Mouse (Mus musculus) B cell, adult 62 days (primary cell): ENCODE results near the gene Tcta. TPM values are rescaled to one million over a fixed set of nuclear protein-coding genes. Genes with fewer than 3 reads are reported as not detected.

Experiments used
- total RNA-seq: library from RNA; stranded (reverse); gene quantifications from 4 replicates; pipeline ENCODE4 v1.2.4, GENCODE M21; 2023

Gene Tcta
- total RNA-seq, result 8.2 to 15.1 TPM (median 11.3 TPM) in 4 replicates

GRCm38 (mm10) chr9:108305629-108306520 is at the start of gene Tcta, which contains the start of gene Rhoa:
Gene Tcta, minus strand, starts transcription at chr9:108306160.
Gene Rhoa, plus strand, starts transcription at chr9:108306129.

GRCm38 (mm10) chr9:108347540-108348289 is 41.8 kb upstream of the Tcta start, which contains the start of gene Usp4:
Gene Usp4, plus strand, starts transcription at chr9:108347853.

GRCm38 (mm10) chr9:108338886-108339781 is 33.2 kb upstream of the Tcta start, which contains the start of gene Gpx1:
Gene Gpx1, plus strand, starts transcription at chr9:108338903.

GRCm38 (mm10) chr9:108296453-108297355 is 9.3 kb downstream of the Tcta start, which contains the start of gene Amt:
Gene Amt, plus strand, starts transcription at chr9:108296853.

GRCm38 (mm10) chr9:108290016-108290750 is 15.8 kb downstream of the Tcta start, which contains the start of gene Nicn1:
Gene Nicn1, plus strand, starts transcription at chr9:108290429.

GRCm38 (mm10) chr9:108263690-108264190 is 42.2 kb downstream of the Tcta start, which contains the start of gene Dag1:
Gene Dag1, minus strand, starts transcription at chr9:108263958.

Other genes starting within 250 kb of the Tcta start
- 0.26 to 1.1 TPM in 2 of 4 replicates, not detected in the others for gene Mst1, start 225.7 kb downstream of the Tcta start, total RNA-seq
- 201 to 247 TPM (median 221 TPM) in 4 replicates for gene Rnf123, start 222.8 kb downstream of the Tcta start, total RNA-seq
- 129 to 143 TPM (median 135 TPM) in 4 replicates for gene Apeh, start 211.6 kb downstream of the Tcta start, total RNA-seq
- 0.12 to 0.43 TPM (median 0.21 TPM) in 4 replicates for gene Bsn, start 115.8 kb downstream of the Tcta start, total RNA-seq
- gene Dag1, start 42.2 kb downstream of the Tcta start, total RNA-seq, result 21.3 to 25.8 TPM (median 23.0 TPM) in 4 replicates
- gene Nicn1, start 15.7 kb downstream of the Tcta start, total RNA-seq, result 4.3 to 9.3 TPM (median 6.5 TPM) in 4 replicates
- gene Amt, start 9.3 kb downstream of the Tcta start, total RNA-seq, result 1.5 to 2.8 TPM (median 1.7 TPM) in 4 replicates
- 459 to 484 TPM (median 482 TPM) in 4 replicates for gene Rhoa, start within 50 bp of the Tcta start, total RNA-seq
- gene Gpx1, start 32.7 kb upstream of the Tcta start, total RNA-seq, result 310 to 331 TPM (median 320 TPM) in 4 replicates
- gene Usp4, start 41.7 kb upstream of the Tcta start, total RNA-seq, result 176 to 184 TPM (median 183 TPM) in 4 replicates
- gene 1700102P08Rik, start 86.6 kb upstream of the Tcta start, total RNA-seq, result 4.1 to 6.6 TPM (median 5.6 TPM) in 4 replicates
- gene Ccdc36, start 122.3 kb upstream of the Tcta start, total RNA-seq, result not detected in 4 replicates
- gene BC048562, start 130.3 kb upstream of the Tcta start, total RNA-seq, result not detected in 4 replicates
- 21.9 to 31.4 TPM (median 28.3 TPM) in 4 replicates for gene Ccdc71, start 154.4 kb upstream of the Tcta start, total RNA-seq
- 2.1 to 5.2 TPM (median 3.3 TPM) in 4 replicates for gene Klhdc8b, start 155.4 kb upstream of the Tcta start, total RNA-seq
- gene Lamb2, start 173.6 kb upstream of the Tcta start, total RNA-seq, result 0.13 to 0.83 TPM (median 0.24 TPM) in 3 of 4 replicates, not detected in the other
- 287 to 325 TPM (median 308 TPM) in 4 replicates for gene Usp19, start 184.4 kb upstream of the Tcta start, total RNA-seq
- 173 to 207 TPM (median 195 TPM) in 4 replicates for gene Qars, start 201.5 kb upstream of the Tcta start, total RNA-seq
- gene Qrich1, start 210.6 kb upstream of the Tcta start, total RNA-seq, result 219 to 250 TPM (median 225 TPM) in 4 replicates